Mouse (Mus musculus): ENCODE data around the gene Ppfibp1.

- TF ChIP-seq CTCF (IDR thresholded peaks at IDR 0.05; ENCODE audit: low read depth, low read length) = no peak
- no peak for TF ChIP-seq POLR2A (IDR thresholded peaks at IDR 0.05; ENCODE audit: insufficient read depth, low read length)
- TF ChIP-seq EP300 (IDR thresholded peaks at IDR 0.05; ENCODE audit: insufficient read depth, low read depth, low read length) = no peak
Observed at GRCm38 (mm10) chr6:146947186-146947585, 58.9 kb downstream of the Ppfibp1 start.
